Mouse (Mus musculus) C2C12 (cell line): ENCODE data around the gene Git2.

Experiments used
- CEBPB ChIP-seq: IDR thresholded peaks from one replicate; pipeline ENCODE4 v1.6.1; 2011; ENCODE audit warnings: low read depth, mild to moderate bottlenecking, control low read depth, moderate library complexity
- CTCF ChIP-seq: IDR thresholded peaks from one replicate; pipeline ENCODE4 v1.5.1; 2011; ENCODE audit not compliant: control insufficient read depth, insufficient read depth, insufficient read length
- MAX ChIP-seq: IDR thresholded peaks from one replicate; pipeline ENCODE4 v1.6.1; 2011; ENCODE audit warnings: mild to moderate bottlenecking, control low read depth
- MYOD1 ChIP-seq: IDR thresholded peaks from one replicate; pipeline ENCODE4 v1.6.1; 2011; ENCODE audit warnings: low read depth; ENCODE audit not compliant: control insufficient read depth, insufficient read length
- MYOG ChIP-seq: IDR thresholded peaks from one replicate; pipeline ENCODE4 v1.6.1; 2011; ENCODE audit not compliant: control insufficient read depth, insufficient read length; ENCODE audit errors: extremely low read depth
- USF1 ChIP-seq: IDR thresholded peaks from one replicate; pipeline ENCODE4 v1.6.1; 2011; ENCODE audit warnings: low read depth, mild to moderate bottlenecking, control low read depth, moderate library complexity

DNA sequence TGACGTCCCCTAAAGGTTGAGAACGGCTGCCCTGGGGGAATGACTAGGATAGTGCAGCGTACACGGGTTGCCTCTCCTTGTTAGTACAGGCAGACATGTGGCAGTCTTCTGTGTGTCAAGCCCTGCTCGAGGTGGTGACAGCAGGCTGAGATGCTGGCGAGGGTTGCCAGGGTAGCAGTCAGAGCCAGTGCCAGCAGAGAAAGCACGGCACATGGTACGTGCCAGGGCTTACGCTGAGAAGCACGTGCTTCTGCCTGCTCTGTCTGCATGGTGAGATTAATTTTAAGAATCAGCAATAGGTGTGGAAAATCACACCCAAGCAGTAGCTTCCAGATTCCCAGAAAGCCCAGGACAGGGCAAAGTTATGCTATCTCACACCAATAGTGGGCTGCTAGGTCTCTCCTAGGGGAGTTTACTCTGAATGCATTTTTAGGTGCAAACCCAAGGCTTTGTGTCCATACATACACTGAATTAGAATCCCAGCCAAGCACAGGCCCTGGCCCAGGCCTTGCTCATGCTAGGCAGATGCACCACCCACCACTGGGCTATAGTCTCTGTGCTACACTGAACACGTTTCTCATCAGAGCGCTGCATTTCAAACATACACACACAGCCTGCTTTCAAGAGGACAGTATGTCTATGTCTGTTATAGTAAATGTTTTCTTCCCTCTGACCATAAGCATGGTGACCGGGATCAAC lies 32.2 kb downstream of the Git2 start:
- TF ChIP-seq CTCF (no peak), USF1 (no peak), MYOD1 (no peak), MAX (no peak), CEBPB (no peak), MYOG (no peak)
